In genomic region chr11:50028416-50028815, GRCm38 (mm10) we compare ENCODE assay signal across 11 mouse cellular contexts. TPM values are rescaled to one million over a fixed set of nuclear protein-coding genes. Genes with fewer than 3 reads are reported as not detected.
DNase-seq lines count a peak whose midpoint lies in the region; ATAC-seq lines count a peak whose summit lies in the region.
"Had no signal": no experiment of that assay in that cellular context is flagged by ENCODE, and none has a peak within 500 bp of the region (broad histone marks: within the 10 kb centered on the region; RNA-seq: fewer than 3 reads in every experiment).

No protein-coding gene starts in this region.

- H3K9me3 ChIP-seq in forebrain, embryonic 13.5 days (replicated peaks): no peaks in the 10 kb centered on the region
- no peaks in the 10 kb centered on the region for H3K9me3 ChIP-seq in limb, embryonic 12.5 days
- no peaks in the 10 kb centered on the region for H3K9me3 ChIP-seq in neural tube, embryonic 14.5 days (ENCODE audit: control insufficient read depth, low read length)
- no peaks in the 10 kb centered on the region for H3K9me3 ChIP-seq in heart, embryonic 12.5 days (replicated peaks)
- H3K9me3 ChIP-seq: liver, embryonic 13.5 days had no signal

- H3K4me3 ChIP-seq in forebrain, embryonic 13.5 days: peak overlapping the region; percentile 98; the same call in 1 of the 2 replicates
- H3K4me3 ChIP-seq in limb, embryonic 12.5 days (replicated peaks): no peak overlapping the region
- no peak overlapping the region for H3K4me3 ChIP-seq in neural tube, embryonic 14.5 days (ENCODE audit: low read depth, low read length)
- H3K4me3 ChIP-seq in heart, embryonic 12.5 days: no peak overlapping the region
- H3K4me3 ChIP-seq: liver, embryonic 13.5 days had no signal

- H3K4me2 ChIP-seq in forebrain, embryonic 13.5 days: peak overlapping the region; percentile 72
- peak overlapping the region; percentile 71; the same call in 1 of the 2 replicates for H3K4me2 ChIP-seq in limb, embryonic 12.5 days
- H3K4me2 ChIP-seq in neural tube, embryonic 14.5 days (ENCODE audit: low read depth, low read length): peak overlapping the region; percentile 21; the same call in 1 of the 2 replicates
- H3K4me2 ChIP-seq in heart, embryonic 12.5 days: no peak overlapping the region
- H3K4me2 ChIP-seq: liver, embryonic 13.5 days had no signal

- peak; percentile 55 for DNase-seq in heart, adult 11 months
- DNase-seq in heart, adult 8-10 months (ENCODE audit: low spot score): no peak
- no peak for DNase-seq in adipocyte (ENCODE audit: low spot score)
- DNase-seq in urinary bladder, postnatal 14 days (ENCODE audit: low spot score): no peak
- DNase-seq: heart, postnatal 36 days; liver, embryonic 13.5 days; right cerebral cortex, adult 18-20 months had no signal

- peak; percentile 34; the same call in 1 of the 2 replicates for ATAC-seq in forebrain, embryonic 13.5 days
- ATAC-seq in limb, embryonic 12.5 days (ENCODE audit: insufficient number of reproducible peaks, insufficient read depth, low FRiP score, low TSS enrichment, low read depth): no peak
- no peak for ATAC-seq in neural tube, embryonic 14.5 days (ENCODE audit: low read depth)
- no peak for ATAC-seq in heart, embryonic 12.5 days (ENCODE audit: insufficient number of reproducible peaks, low FRiP score)

- H3K9ac ChIP-seq in forebrain, embryonic 13.5 days: peak overlapping the region; percentile 41
- H3K9ac ChIP-seq in limb, embryonic 12.5 days (replicated peaks): no peak overlapping the region
- no peak overlapping the region for H3K9ac ChIP-seq in neural tube, embryonic 14.5 days (replicated peaks; ENCODE audit: low read depth, low read length)
- no peak overlapping the region for H3K9ac ChIP-seq in heart, embryonic 12.5 days
- H3K9ac ChIP-seq: liver, embryonic 13.5 days had no signal

- H3K27me3 ChIP-seq in forebrain, embryonic 13.5 days: peaks cover 6% of the 10 kb centered on the region; the same call in 1 of the 2 replicates
- peaks cover 5% of the 10 kb centered on the region for H3K27me3 ChIP-seq in limb, embryonic 12.5 days
- no peaks in the 10 kb centered on the region for H3K27me3 ChIP-seq in neural tube, embryonic 14.5 days (ENCODE audit: control insufficient read depth, insufficient read depth, low read length)
- peaks cover 10% of the 10 kb centered on the region for H3K27me3 ChIP-seq in heart, embryonic 12.5 days (replicated peaks)

- peak overlapping the region; percentile 33 for H3K27ac ChIP-seq in forebrain, embryonic 13.5 days
- peak overlapping the region; percentile 29; the same call in 1 of the 2 replicates for H3K27ac ChIP-seq in limb, embryonic 12.5 days
- no peak overlapping the region for H3K27ac ChIP-seq in neural tube, embryonic 14.5 days (ENCODE audit: low read depth, low read length)
- no peak overlapping the region for H3K27ac ChIP-seq in heart, embryonic 12.5 days (ENCODE audit: poor library complexity, severe bottlenecking)
- H3K27ac ChIP-seq: liver, embryonic 13.5 days had no signal

- H3K4me1 ChIP-seq in forebrain, embryonic 13.5 days: peaks cover 46% of the 10 kb centered on the region
- peaks cover 31% of the 10 kb centered on the region for H3K4me1 ChIP-seq in limb, embryonic 12.5 days (replicated peaks)
- H3K4me1 ChIP-seq in neural tube, embryonic 14.5 days (ENCODE audit: control insufficient read depth, insufficient read depth, low read length): peaks cover 19% of the 10 kb centered on the region
- H3K4me1 ChIP-seq in heart, embryonic 12.5 days (replicated peaks): peaks cover 18% of the 10 kb centered on the region

- no peaks in the 10 kb centered on the region for H3K36me3 ChIP-seq in forebrain, embryonic 13.5 days (ENCODE audit: poor library complexity, severe bottlenecking)
- H3K36me3 ChIP-seq in limb, embryonic 12.5 days: no peaks in the 10 kb centered on the region
- no peaks in the 10 kb centered on the region for H3K36me3 ChIP-seq in neural tube, embryonic 14.5 days (ENCODE audit: control insufficient read depth, insufficient read depth, low read length)
- H3K36me3 ChIP-seq in heart, embryonic 12.5 days: no peaks in the 10 kb centered on the region
- H3K36me3 ChIP-seq: liver, embryonic 13.5 days had no signal

RNA-seq across cellular contexts. Expression of gene Rnf130, which starts 3.3 kb away (rescaled TPM):
- 10 to 100 TPM; 44.8 to 56.7 (median 53.0) TPM for total RNA-seq in heart, adult 8-10 months (2022)
- polyA plus RNA-seq in forebrain, embryonic 13.5 days (2015; fragmentation: Nextera tagmentation; extraction: Ambion mirVana): 59.5 and 64.1 TPM in 2 replicates
- polyA plus RNA-seq in limb, embryonic 12.5 days (2016; fragmentation: Nextera tagmentation; extraction: Ambion mirVana): 88.5 and 101 TPM in 2 replicates
- 64.4 and 71.3 TPM in 2 replicates for polyA plus RNA-seq in neural tube, embryonic 14.5 days (2014; fragmentation: Nextera tagmentation; extraction: Ambion mirVana)
- 32.8 and 36.0 TPM in 2 replicates for polyA plus RNA-seq in heart, embryonic 12.5 days (2016; fragmentation: Nextera tagmentation; extraction: Ambion mirVana)

Comparison
In these comparisons a context has a peak if more than half of its experiments do, and no peak if none do; other contexts are left out.
1. H3K27ac ChIP-seq: peak in forebrain, embryonic 13.5 days (single experiment) and limb, embryonic 12.5 days (single experiment); none in neural tube, embryonic 14.5 days (single experiment) and heart, embryonic 12.5 days (single experiment).